Mouse (Mus musculus): Measurements from ENCODE around the gene Esx1. TPM values are rescaled to one million over a fixed set of nuclear protein-coding genes. Genes with fewer than 3 reads are reported as not detected.

Gene Esx1
- not detected in 2 replicates for polyA plus RNA-seq (2016; fragmentation: Nextera tagmentation; extraction: Ambion mirVana)

DNA sequence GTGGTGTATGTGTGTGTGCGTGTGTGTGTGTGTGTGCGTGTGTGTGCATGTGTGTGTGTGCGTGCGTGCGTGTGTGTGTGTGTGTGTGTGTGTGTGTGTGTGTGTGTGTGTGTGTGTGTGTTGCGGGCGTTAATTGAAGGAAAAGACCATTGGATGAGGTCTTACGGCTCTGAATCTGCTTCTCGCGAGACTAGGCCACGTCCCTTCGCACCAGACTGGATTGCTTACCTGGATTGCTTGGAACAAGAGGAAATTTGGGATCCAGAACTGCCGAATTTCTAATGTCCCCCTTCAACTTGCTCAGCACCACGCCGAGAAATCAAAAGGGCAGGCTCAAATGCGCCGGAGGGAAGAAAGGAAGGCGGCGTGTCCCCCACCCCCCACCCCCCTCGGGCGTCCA, at the start of gene Esx1:
Gene Esx1, minus strand, starts transcription at position 366 of the 400 bp plus-strand sequence.
- no peak within 1 kb of the TSS for H3K9ac ChIP-seq
- 0 out of 2 replicates have a peak within 1 kb of the TSS, but pooled peaks have one; percentile 3 for H3K4me2 ChIP-seq (replicated peaks)
- peaks cover 65% of the 10 kb centered on the region for H3K27me3 ChIP-seq
- no peak for ATAC-seq (ENCODE audit: insufficient number of reproducible peaks, insufficient read depth, low FRiP score, low TSS enrichment)
- no peak within 1 kb of the TSS for H3K4me3 ChIP-seq
- no peak within 1 kb of the TSS for H3K27ac ChIP-seq
- no peaks in the 10 kb centered on the region for H3K36me3 ChIP-seq
- H3K9me3 ChIP-seq = no peaks in the 10 kb centered on the region
- WGBS = 16% methylated on average over 16 of the region's 21 CpGs
- no peaks in the 10 kb centered on the region for H3K4me1 ChIP-seq

DNA sequence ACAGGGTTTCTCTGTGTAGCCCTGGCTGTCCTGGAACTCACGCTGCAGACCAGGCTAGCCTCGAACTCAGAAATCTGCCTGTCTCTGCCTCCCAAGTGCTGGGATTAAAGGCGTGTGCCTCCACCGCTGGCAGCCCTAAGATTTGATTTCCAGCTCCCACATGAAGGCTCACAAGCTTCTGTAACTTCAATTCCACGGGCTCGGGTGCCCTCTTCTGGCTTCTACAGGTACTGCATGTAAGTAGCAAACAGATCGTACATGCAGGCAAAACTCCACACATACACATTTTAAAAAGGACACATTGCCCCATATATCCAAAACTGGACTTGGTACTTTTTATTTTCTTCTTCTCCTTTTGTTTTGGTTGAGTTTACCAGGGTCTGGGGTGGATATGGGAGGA, 48.1 kb upstream of the Esx1 start:
- no peak for ATAC-seq (ENCODE audit: insufficient number of reproducible peaks, insufficient read depth, low FRiP score, low TSS enrichment)
- Histone ChIP-seq H3K36me3 (no peaks in the 10 kb centered on the region), H3K4me1 (no peaks in the 10 kb centered on the region), H3K27me3 (no peaks in the 10 kb centered on the region), H3K9me3 (no peaks in the 10 kb centered on the region), H3K4me3 (no peak overlapping the region), H3K4me2 (replicated peaks) (no peak overlapping the region), H3K27ac (no peak overlapping the region), H3K9ac (no peak overlapping the region)
- WGBS = 47% methylated on average over 7 of the region's 7 CpGs

DNA sequence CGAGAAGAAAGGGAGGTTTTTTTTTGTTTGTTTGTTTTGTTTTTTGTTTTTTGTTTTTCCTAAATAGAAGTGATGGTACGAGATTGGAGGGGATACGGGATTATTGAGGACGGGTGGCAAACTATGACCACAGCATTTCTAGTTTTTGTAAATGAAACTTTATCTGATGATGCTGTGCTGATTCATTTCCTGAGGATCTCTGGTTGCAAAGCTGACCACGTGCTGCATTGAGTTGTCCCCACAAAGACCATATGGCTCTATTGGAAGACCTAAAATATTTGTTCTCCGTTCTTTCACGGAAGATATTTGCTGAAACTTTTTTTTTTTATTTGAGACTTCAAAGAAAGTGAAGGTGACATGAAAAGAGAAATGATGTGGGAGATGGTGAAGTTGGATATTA, 45.8 kb upstream of the Esx1 start:
- no peaks in the 10 kb centered on the region; the same call in 1 of the 2 replicates for H3K27me3 ChIP-seq
- no peaks in the 10 kb centered on the region for H3K9me3 ChIP-seq
- H3K9ac ChIP-seq = no peak overlapping the region
- no peak overlapping the region for H3K4me2 ChIP-seq (replicated peaks)
- no peaks in the 10 kb centered on the region for H3K4me1 ChIP-seq
- no peak for ATAC-seq (ENCODE audit: insufficient number of reproducible peaks, insufficient read depth, low FRiP score, low TSS enrichment)
- no peak overlapping the region for H3K27ac ChIP-seq
- 69% methylated on average over 7 of the region's 7 CpGs for WGBS
- H3K4me3 ChIP-seq = no peak overlapping the region
- H3K36me3 ChIP-seq = no peaks in the 10 kb centered on the region

DNA sequence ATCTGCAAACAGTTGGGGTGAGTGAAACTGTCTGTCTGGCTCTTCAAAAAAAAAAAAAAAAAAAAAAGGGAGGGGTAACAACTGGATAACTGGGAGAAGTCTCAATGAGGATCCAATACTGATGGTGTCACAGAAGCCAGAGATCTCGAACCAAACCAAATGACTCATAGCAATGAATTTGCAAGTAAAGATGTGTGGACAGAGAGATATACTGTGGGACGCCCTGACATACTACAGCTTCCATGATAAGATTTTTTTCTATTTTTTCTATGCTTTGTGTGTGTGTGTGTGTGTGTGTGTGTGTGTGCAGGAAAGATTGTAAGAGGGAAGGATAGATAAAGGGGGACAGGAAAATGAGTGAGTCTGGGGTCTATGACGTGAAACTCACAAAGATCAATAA, 43.7 kb upstream of the Esx1 start:
- H3K27ac ChIP-seq = no peak overlapping the region
- no peak overlapping the region for H3K9ac ChIP-seq
- no peaks in the 10 kb centered on the region for H3K4me1 ChIP-seq
- H3K4me3 ChIP-seq = no peak overlapping the region
- no peaks in the 10 kb centered on the region; the same call in 1 of the 2 replicates for H3K27me3 ChIP-seq
- H3K36me3 ChIP-seq = no peaks in the 10 kb centered on the region
- ATAC-seq (ENCODE audit: insufficient number of reproducible peaks, insufficient read depth, low FRiP score, low TSS enrichment) = no peak
- WGBS = 81% methylated on average over 3 of the region's 3 CpGs
- H3K9me3 ChIP-seq = no peaks in the 10 kb centered on the region
- H3K4me2 ChIP-seq (replicated peaks) = no peak overlapping the region

DNA sequence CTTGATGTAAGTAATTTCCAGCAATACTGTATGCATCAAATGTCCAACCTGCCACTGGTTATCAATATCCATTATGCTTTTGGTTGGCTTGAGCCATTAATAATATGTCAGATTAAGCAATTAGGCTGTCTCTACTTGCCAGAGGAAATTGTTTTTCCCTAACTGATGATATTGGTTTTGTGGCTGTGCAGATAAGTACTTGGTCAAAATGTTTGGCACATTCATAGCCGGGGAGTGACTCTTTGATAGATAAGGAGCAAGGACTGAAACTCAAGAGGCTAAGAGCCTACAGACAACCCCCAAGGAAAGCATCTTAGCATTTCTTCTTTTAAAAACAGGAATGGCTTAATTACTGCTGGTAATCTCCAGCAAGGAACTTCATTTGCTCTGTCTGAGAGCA, 40.8 kb upstream of the Esx1 start:
- H3K4me2 ChIP-seq (replicated peaks) = no peak overlapping the region
- H3K27ac ChIP-seq = no peak overlapping the region
- WGBS = 68% methylated on average over 1 of the region's 1 CpGs
- H3K4me1 ChIP-seq = no peaks in the 10 kb centered on the region
- H3K4me3 ChIP-seq = no peak overlapping the region
- H3K36me3 ChIP-seq = no peaks in the 10 kb centered on the region
- no peak for ATAC-seq (ENCODE audit: insufficient number of reproducible peaks, insufficient read depth, low FRiP score, low TSS enrichment)
- no peaks in the 10 kb centered on the region for H3K9me3 ChIP-seq
- no peaks in the 10 kb centered on the region; the same call in 1 of the 2 replicates for H3K27me3 ChIP-seq
- no peak overlapping the region for H3K9ac ChIP-seq

DNA sequence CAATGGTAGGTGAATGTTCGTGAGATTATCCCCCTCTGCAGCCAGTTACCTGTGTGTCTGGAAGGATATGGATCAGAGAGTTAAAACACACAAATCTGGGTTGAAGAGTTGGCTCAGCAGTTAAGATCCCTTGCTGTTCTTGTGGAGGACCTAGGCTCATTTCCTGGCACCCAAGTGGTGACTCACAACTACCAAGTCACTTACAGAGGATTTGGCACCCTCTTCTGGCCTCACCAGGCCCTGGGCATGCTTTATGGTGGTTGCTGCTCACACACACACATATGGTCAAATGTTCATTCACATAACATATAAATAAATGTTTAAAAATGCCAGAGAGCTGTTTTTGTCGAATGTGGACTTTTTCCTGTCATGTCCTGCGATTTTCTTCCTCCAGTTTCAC, 39.1 kb upstream of the Esx1 start:
- WGBS = 56% methylated on average over 3 of the region's 3 CpGs
- Histone ChIP-seq H3K4me3 (no peak overlapping the region), H3K27ac (no peak overlapping the region), H3K9me3 (no peaks in the 10 kb centered on the region), H3K36me3 (no peaks in the 10 kb centered on the region), H3K27me3 (no peaks in the 10 kb centered on the region; the same call in 1 of the 2 replicates), H3K4me1 (no peaks in the 10 kb centered on the region), H3K4me2 (replicated peaks) (no peak overlapping the region), H3K9ac (no peak overlapping the region)
- no peak for ATAC-seq (ENCODE audit: insufficient number of reproducible peaks, insufficient read depth, low FRiP score, low TSS enrichment)

DNA sequence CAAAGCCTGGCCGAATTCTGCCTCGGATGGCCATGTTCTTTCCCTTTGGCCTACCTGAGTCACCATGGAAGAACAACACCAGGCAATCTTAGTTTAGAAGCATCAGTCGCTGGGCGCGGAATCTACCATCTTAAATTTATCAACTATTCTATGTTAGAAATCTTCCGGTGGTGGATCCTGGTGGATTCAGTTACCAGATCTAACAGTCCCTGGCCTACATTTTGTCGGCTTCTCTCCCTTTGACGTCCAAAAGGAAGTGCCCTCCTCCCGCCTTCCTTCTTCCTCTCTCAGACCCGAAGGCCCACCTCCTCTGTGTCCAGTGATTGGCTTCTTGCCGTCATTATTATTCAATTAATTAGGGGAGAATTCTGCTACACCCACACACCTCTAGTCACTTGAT, 27.2 kb upstream of the Esx1 start:
- WGBS = 89% methylated on average over 11 of the region's 11 CpGs

DNA sequence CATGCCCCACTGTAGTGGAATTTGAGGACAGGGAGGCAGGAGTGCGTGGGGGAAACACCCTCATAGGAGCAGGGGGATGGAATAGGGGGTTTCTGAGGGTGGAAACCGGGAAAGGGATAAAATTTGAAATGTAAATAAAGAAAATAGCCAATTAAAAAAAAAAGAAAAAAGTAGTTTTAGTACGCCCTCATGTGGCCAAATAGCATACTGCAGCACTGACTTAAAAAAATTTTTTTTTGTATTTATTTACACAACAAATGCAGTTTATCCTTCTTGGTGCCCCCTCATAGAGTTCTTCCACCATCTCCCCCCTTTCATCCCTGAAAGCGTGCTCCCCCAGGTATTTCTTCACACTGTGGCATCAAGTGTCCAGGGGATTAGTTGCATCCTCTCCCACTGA, 22.8 kb upstream of the Esx1 start:
- Histone ChIP-seq H3K9me3 (no peaks in the 10 kb centered on the region), H3K36me3 (no peaks in the 10 kb centered on the region), H3K4me2 (replicated peaks) (no peak overlapping the region), H3K4me3 (no peak overlapping the region), H3K27ac (no peak overlapping the region), H3K9ac (no peak overlapping the region), H3K4me1 (no peaks in the 10 kb centered on the region), H3K27me3 (no peaks in the 10 kb centered on the region)
- 31% methylated on average over 4 of the region's 4 CpGs for WGBS
- no peak for ATAC-seq (ENCODE audit: insufficient number of reproducible peaks, insufficient read depth, low FRiP score, low TSS enrichment)

More for the DNA sequence above, 27.2 kb upstream of the Esx1 start:
- no peak overlapping the region for H3K27ac ChIP-seq
- no peaks in the 10 kb centered on the region for H3K36me3 ChIP-seq
- H3K4me2 ChIP-seq (replicated peaks) = no peak overlapping the region
- ATAC-seq (ENCODE audit: insufficient number of reproducible peaks, insufficient read depth, low FRiP score, low TSS enrichment) = no peak
- H3K9me3 ChIP-seq = no peaks in the 10 kb centered on the region
- H3K4me3 ChIP-seq = no peak overlapping the region
- no peaks in the 10 kb centered on the region for H3K27me3 ChIP-seq
- no peaks in the 10 kb centered on the region for H3K4me1 ChIP-seq
- H3K9ac ChIP-seq = no peak overlapping the region

DNA sequence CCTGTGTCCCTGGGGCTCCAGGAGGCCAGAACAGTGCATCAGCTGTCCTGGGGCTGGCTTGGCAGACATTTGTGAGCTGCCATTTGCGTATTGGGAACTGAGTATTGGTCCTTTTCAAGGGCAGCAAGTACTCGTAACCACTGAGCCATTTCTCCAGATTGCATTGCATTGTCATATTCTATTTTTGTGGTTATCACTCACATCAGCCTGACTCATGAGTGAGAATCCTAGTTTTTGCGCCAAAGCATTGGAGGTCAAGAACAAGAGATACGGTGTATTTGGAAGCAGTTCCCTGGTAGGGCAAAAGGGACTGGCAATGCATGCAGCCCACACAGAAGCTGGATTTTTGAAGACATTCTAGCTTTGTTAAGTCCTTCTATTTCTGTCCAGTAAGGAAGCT, 21.8 kb upstream of the Esx1 start:
- no peak overlapping the region for H3K27ac ChIP-seq

DNA sequence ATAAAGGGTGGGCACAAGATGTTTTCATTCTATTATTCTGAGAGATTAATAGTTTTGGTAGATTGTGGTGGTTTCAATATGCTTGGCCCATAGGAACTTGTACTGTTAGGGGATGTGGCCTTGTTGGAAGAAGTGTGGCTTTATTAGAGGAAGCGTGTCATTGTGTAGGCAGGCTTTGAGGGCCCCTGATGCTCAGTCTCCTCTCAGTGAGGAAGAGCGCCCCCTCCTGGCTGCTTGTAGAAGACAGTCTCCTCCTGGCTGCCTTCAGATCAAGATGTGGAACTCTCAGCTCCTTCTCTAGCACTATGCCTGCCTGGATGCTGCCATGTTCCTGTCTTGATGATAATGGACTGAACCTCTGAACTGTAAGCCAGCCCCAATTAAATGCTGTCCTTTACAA, 20.7 kb upstream of the Esx1 start:
- Histone ChIP-seq H3K9me3 (no peaks in the 10 kb centered on the region), H3K4me3 (no peak overlapping the region), H3K4me1 (no peaks in the 10 kb centered on the region), H3K36me3 (no peaks in the 10 kb centered on the region), H3K9ac (no peak overlapping the region), H3K4me2 (replicated peaks) (no peak overlapping the region), H3K27me3 (no peaks in the 10 kb centered on the region), H3K27ac (no peak overlapping the region)
- 26% methylated on average over 2 of the region's 2 CpGs for WGBS
- no peak for ATAC-seq (ENCODE audit: insufficient number of reproducible peaks, insufficient read depth, low FRiP score, low TSS enrichment)

More for the DNA sequence above, 21.8 kb upstream of the Esx1 start:
- ATAC-seq (ENCODE audit: insufficient number of reproducible peaks, insufficient read depth, low FRiP score, low TSS enrichment) = no peak
- Histone ChIP-seq H3K4me1 (no peaks in the 10 kb centered on the region), H3K9me3 (no peaks in the 10 kb centered on the region), H3K27me3 (no peaks in the 10 kb centered on the region), H3K9ac (no peak overlapping the region), H3K4me2 (replicated peaks) (no peak overlapping the region), H3K4me3 (no peak overlapping the region), H3K36me3 (no peaks in the 10 kb centered on the region)
- WGBS = 89% methylated on average over 4 of the region's 4 CpGs

DNA sequence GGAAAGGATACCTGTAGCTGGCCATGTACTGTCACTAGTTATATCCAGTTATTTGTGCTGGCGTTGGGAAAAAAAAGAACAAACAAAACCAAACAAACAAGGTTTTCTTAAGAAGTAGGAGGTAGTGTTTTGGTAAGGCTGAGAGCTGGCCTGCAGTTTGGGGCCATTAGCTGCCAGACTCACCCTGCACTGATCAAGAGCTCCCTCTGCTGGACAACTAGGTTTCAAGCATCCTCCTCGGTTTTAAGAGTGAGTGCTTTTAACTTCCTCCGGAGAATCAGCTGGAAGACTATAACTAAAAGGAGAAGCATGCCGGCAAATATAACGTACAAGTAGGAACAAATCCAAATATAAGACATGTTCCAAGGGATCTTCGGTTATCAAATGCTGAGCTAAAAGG, 19.8 kb upstream of the Esx1 start:
- Histone ChIP-seq H3K9me3 (no peaks in the 10 kb centered on the region), H3K4me3 (no peak overlapping the region), H3K36me3 (no peaks in the 10 kb centered on the region), H3K27ac (no peak overlapping the region), H3K4me1 (no peaks in the 10 kb centered on the region), H3K9ac (no peak overlapping the region), H3K4me2 (replicated peaks) (no peak overlapping the region), H3K27me3 (no peaks in the 10 kb centered on the region)
- 16% methylated on average over 6 of the region's 6 CpGs for WGBS
- no peak for ATAC-seq (ENCODE audit: insufficient number of reproducible peaks, insufficient read depth, low FRiP score, low TSS enrichment)

DNA sequence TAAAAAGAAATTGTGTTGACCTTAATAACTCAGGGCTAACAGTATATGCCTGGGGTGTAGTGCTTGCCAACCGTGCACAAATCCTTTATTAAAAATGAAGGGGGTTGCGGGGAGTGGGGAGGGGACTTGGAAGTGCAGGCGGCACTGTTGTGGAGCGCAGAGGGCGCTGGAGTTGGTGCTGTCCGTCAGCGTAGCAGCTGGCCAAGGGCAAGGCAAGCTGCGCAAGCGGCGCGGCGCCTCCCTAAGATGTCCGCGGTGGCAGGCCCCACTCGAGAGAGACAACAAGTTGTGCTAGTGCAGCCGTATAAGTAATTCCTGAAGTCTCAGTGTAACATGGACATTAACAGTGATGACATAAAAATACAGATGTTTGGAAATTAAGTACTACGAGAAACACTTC, 5.7 kb upstream of the Esx1 start:
- Histone ChIP-seq H3K4me3 (no peak overlapping the region), H3K27me3 (peaks cover 53% of the 10 kb centered on the region), H3K36me3 (no peaks in the 10 kb centered on the region), H3K4me2 (replicated peaks) (no peak overlapping the region), H3K27ac (no peak overlapping the region), H3K4me1 (no peaks in the 10 kb centered on the region), H3K9me3 (no peaks in the 10 kb centered on the region), H3K9ac (no peak overlapping the region)
- ATAC-seq (ENCODE audit: insufficient number of reproducible peaks, insufficient read depth, low FRiP score, low TSS enrichment) = no peak
- WGBS = 23% methylated on average over 17 of the region's 17 CpGs
